Mouse (Mus musculus) E14TG2a.4 (cell line): ENCODE measurements at regions not wholly inside any gene's neighbourhood (a gene's known extent, or its start where the extent isn't known, plus 50 kb on each side); places are given as distances from the start of the nearest gene placed in this dataset.

ENCODE experiments used
- CTCF ChIP-seq: conservative IDR thresholded peaks from 2 replicates; pipeline ENCODE4 v1.5.1; 2014; ENCODE audit warnings: low read length
- POU5F1 ChIP-seq: IDR thresholded peaks from 2 replicates; pipeline ENCODE4 v1.6.1; 2014; ENCODE audit warnings: low read length, borderline replicate concordance

DNA sequence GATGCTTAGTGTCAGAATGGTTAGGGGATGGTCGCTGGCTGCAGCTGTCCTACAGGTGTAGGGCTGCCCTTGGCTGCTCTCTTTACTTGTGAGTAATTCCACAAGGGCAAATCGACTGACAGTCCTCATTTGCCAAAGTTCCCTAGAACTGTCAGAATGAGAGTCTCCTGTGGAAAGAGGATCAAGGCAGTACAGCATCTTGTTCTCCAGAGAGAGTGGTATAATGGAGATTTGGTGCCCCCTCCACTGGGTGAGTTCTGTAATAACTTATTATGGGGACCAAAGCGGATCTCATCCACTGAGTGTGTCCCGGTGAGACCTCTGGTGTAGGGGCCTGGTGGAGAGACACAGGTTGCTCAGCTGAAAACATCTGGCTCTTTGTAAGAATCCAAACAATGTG lies 157.9 kb upstream of the Nlrp1b start:
- no peak for TF ChIP-seq POU5F1
- no peak for TF ChIP-seq CTCF
